Mouse (Mus musculus): ENCODE data around the gene Cldn15.

GRCm38 (mm10) chr5:136919546-136920301, 46.7 kb upstream of the Cldn15 start:
- TF ChIP-seq CTCF (IDR thresholded peaks at IDR 0.05; ENCODE audit: extremely low read depth, insufficient read depth, low read length) (no peak), POLR2A (IDR thresholded peaks at IDR 0.05; ENCODE audit: extremely low read depth, insufficient read depth, low read length) (no peak)
